In genomic region chr7:80058405-80059063, GRCm38 (mm10) we compare ENCODE assay signal across 9 mouse cellular contexts. TPM values are rescaled to one million over a fixed set of nuclear protein-coding genes. Genes with fewer than 3 reads are reported as not detected.
DNase-seq lines count a peak whose midpoint lies in the region; ATAC-seq and TF ChIP-seq lines count a peak whose summit lies in the region.
"Had no signal": no experiment of that assay in that cellular context is flagged by ENCODE, and none has a peak within 500 bp of the region (broad histone marks: within the 10 kb centered on the region; RNA-seq: fewer than 3 reads in every experiment).

No protein-coding gene starts in this region.

- ATAC-seq in heart, postnatal 0 days (ENCODE audit: insufficient read depth, low read depth) = no peak
- 0 out of 2 replicates have a peak, but pooled peaks have one; percentile 5 for ATAC-seq in lung, embryonic 14.5 days (ENCODE audit: insufficient read depth)

- peak overlapping the region; percentile 29; the same call in 1 of the 2 replicates for H3K4me3 ChIP-seq in E14TG2a.4 (replicated peaks; ENCODE audit: low read length)
- H3K4me3 ChIP-seq in heart, postnatal 0 days (ENCODE audit: low read depth, low read length) = no peak overlapping the region
- H3K4me3 ChIP-seq in lung, embryonic 14.5 days (ENCODE audit: low read depth, low read length) = no peak overlapping the region

- TF ChIP-seq CTCF in E14TG2a.4 (conservative IDR thresholded peaks at IDR 0.05; ENCODE audit: low read length) = no peak
- TF ChIP-seq CTCF in heart, postnatal 0 days (IDR thresholded peaks at IDR 0.05; ENCODE audit: low read depth) = no peak
- no peak for TF ChIP-seq CTCF in lung, embryonic 14.5 days (IDR thresholded peaks at IDR 0.05; ENCODE audit: low read depth)

- H3K27me3 ChIP-seq in E14TG2a.4 (ENCODE audit: insufficient read depth, low read length) = no peaks in the 10 kb centered on the region
- H3K27me3 ChIP-seq in heart, postnatal 0 days (ENCODE audit: control insufficient read depth, insufficient read depth, low read length) = no peaks in the 10 kb centered on the region
- H3K27me3 ChIP-seq in lung, embryonic 14.5 days (ENCODE audit: insufficient read depth, low read length) = no peaks in the 10 kb centered on the region

- no peak overlapping the region for H3K9ac ChIP-seq in heart, postnatal 0 days (replicated peaks; ENCODE audit: low read depth, low read length)
- H3K9ac ChIP-seq in lung, embryonic 14.5 days = no peak overlapping the region

- peaks cover 89% of the 10 kb centered on the region for H3K4me1 ChIP-seq in E14TG2a.4 (replicated peaks; ENCODE audit: low read depth, low read length)
- peaks cover 52% of the 10 kb centered on the region for H3K4me1 ChIP-seq in heart, postnatal 0 days (ENCODE audit: control insufficient read depth, insufficient read depth)
- H3K4me1 ChIP-seq in lung, embryonic 14.5 days (ENCODE audit: insufficient read depth) = peaks cover 45% of the 10 kb centered on the region

- H3K9me3 ChIP-seq in E14TG2a.4 (ENCODE audit: low read length) = no peaks in the 10 kb centered on the region
- H3K9me3 ChIP-seq in heart, postnatal 0 days (replicated peaks; ENCODE audit: control insufficient read depth, low read length) = no peaks in the 10 kb centered on the region
- H3K9me3 ChIP-seq in lung, embryonic 14.5 days (ENCODE audit: low read depth, low read length) = no peaks in the 10 kb centered on the region

- peak; percentile 95 for DNase-seq in heart, adult 11 months
- no peak for DNase-seq in heart, postnatal 4 days
- no peak for DNase-seq in heart, postnatal 0 days (ENCODE audit: low spot score)
- DNase-seq in lung, embryonic 14.5 days = no peak
- no peak for DNase-seq in right cerebral cortex, postnatal 10 days (ENCODE audit: low spot score in 2 of 2)
- DNase-seq in cerebellum, adult 9-11 months = no peak
- no peak for DNase-seq in yolk sac, embryonic 10.5 days (ENCODE audit: low spot score)
- DNase-seq: cerebellum, adult 11 months had no signal

- 56% methylated on average over 4 of the region's 4 CpGs for WGBS in heart, postnatal 0 days
- 54% methylated on average over 4 of the region's 4 CpGs for WGBS in lung, embryonic 14.5 days

- H3K27ac ChIP-seq in heart, postnatal 0 days (ENCODE audit: low read depth) = peak overlapping the region; percentile 95
- H3K27ac ChIP-seq in lung, embryonic 14.5 days (ENCODE audit: low read depth) = peak overlapping the region; percentile 84

- peaks cover 84% of the 10 kb centered on the region for H3K36me3 ChIP-seq in E14TG2a.4 (ENCODE audit: insufficient read depth, low read length)
- no peaks in the 10 kb centered on the region for H3K36me3 ChIP-seq in heart, postnatal 0 days (replicated peaks; ENCODE audit: control insufficient read depth, insufficient read depth, low read length)
- H3K36me3 ChIP-seq in lung, embryonic 14.5 days (ENCODE audit: insufficient read depth) = no peaks in the 10 kb centered on the region; the same call in 1 of the 2 replicates

- no peak for TF ChIP-seq EP300 in heart, postnatal 0 days (IDR thresholded peaks at IDR 0.05; ENCODE audit: low read depth)

- H3K4me2 ChIP-seq in heart, postnatal 0 days (ENCODE audit: low read depth, low read length) = no peak overlapping the region
- H3K4me2 ChIP-seq in lung, embryonic 14.5 days = peak overlapping the region; percentile 37

RNA-seq across cellular contexts. Expression of gene Zfp710, which starts 33.9 kb away (rescaled TPM):
- 10 to 100 TPM; 20.3 to 20.7 TPM for total RNA-seq in heart, postnatal 4 days (2021)
- total RNA-seq in heart, postnatal 0 days (2014; rRNA removed; ENCODE audit: low replicate concordance) = 25.5 and 29.7 TPM in 2 replicates
- polyA plus RNA-seq in heart, postnatal 0 days (2015; fragmentation: Nextera tagmentation; extraction: Ambion mirVana) = 7.5 TPM in 2 replicates
- polyA plus RNA-seq in lung, embryonic 14.5 days (2014; fragmentation: Nextera tagmentation; extraction: Ambion mirVana) = 15.8 and 17.7 TPM in 2 replicates

RNA-seq across cellular contexts. Expression of gene Idh2, which starts 56.7 kb away (rescaled TPM):
- 1,000 to 10,000 TPM; 1,640 to 1,742 TPM for total RNA-seq in heart, postnatal 4 days (2021)
- 3,422 and 3,660 TPM in 2 replicates for total RNA-seq in heart, postnatal 0 days (2014; rRNA removed; ENCODE audit: low replicate concordance)
- polyA plus RNA-seq in heart, postnatal 0 days (2015; fragmentation: Nextera tagmentation; extraction: Ambion mirVana) = 2,757 and 2,826 TPM in 2 replicates
- polyA plus RNA-seq in lung, embryonic 14.5 days (2014; fragmentation: Nextera tagmentation; extraction: Ambion mirVana) = 629 and 635 TPM in 2 replicates
